26 mouse cellular contexts compared by ENCODE assay signal in genomic region chr17:46860120-46860519, GRCm38 (mm10). TPM values are rescaled to one million over a fixed set of nuclear protein-coding genes. Genes with fewer than 3 reads are reported as not detected.
DNase-seq lines count a peak whose midpoint lies in the region; TF ChIP-seq lines count a peak whose summit lies in the region.
"Had no signal": no experiment of that assay in that cellular context is flagged by ENCODE, and none has a peak within 500 bp of the region (broad histone marks: within the 10 kb centered on the region; RNA-seq: fewer than 3 reads in every experiment).

No protein-coding gene starts in this region.

- no peak overlapping the region for H3K4me3 ChIP-seq in gastrocnemius, adult 2 months
- H3K4me3 ChIP-seq in layer of hippocampus, adult 2 months: no peak overlapping the region
- H3K4me3 ChIP-seq: embryonic facial prominence, embryonic 13.5 days; heart, embryonic 12.5 days; hindbrain, embryonic 15.5 days had no signal

- peak overlapping the region; percentile 12; the same call in 1 of the 2 replicates for H3K27ac ChIP-seq in gastrocnemius, adult 2 months
- peak overlapping the region; percentile 55 for H3K27ac ChIP-seq in layer of hippocampus, adult 2 months
- H3K27ac ChIP-seq: embryonic facial prominence, embryonic 13.5 days had no signal

- intact Hi-C loops in gastrocnemius, adult 2 months (cut with DNase I): no loop called here
- intact Hi-C loops in gastrocnemius, postnatal 14 days (cut with DNase I; ENCODE audit: low total_unique reads): no loop called here

- no peak for TF ChIP-seq CTCF in gastrocnemius, adult 2 months (IDR thresholded peaks at IDR 0.05)
- TF ChIP-seq CTCF in layer of hippocampus, adult 2 months (conservative IDR thresholded peaks at IDR 0.05): no peak
- no peak for TF ChIP-seq CTCF in brain, embryonic 14.5 days (IDR thresholded peaks at IDR 0.05; ENCODE audit: borderline replicate concordance, extremely low read depth, insufficient read depth, insufficient read length)

- DNase-seq in cerebellum, postnatal 10 days: peak; percentile 38 to 45
- no peak for DNase-seq in cerebellum, adult 11-12 months
- DNase-seq in gastrocnemius, adult 2 months: no peak
- DNase-seq in gastrocnemius, postnatal 14 days: no peak
- DNase-seq in layer of hippocampus, adult 2 months (ENCODE audit: low spot score in 2 of 2): no peak
- no peak for DNase-seq in layer of hippocampus, adult 11-12 months (ENCODE audit: low spot score)
- DNase-seq in brain, embryonic 14.5 days (ENCODE audit: low read depth): peak; percentile 91
- no peak for DNase-seq in spleen, adult 18-20 months
- DNase-seq: adrenal gland, adult 8-10 months; adrenal gland, postnatal 36 days; B cell, adult 2 months; cerebellum, adult 11 months; cerebellum, adult 9-10 months; cerebellum, postnatal 36 days; gastrocnemius, postnatal 25 days; heart, postnatal 36 days had no signal

- no peak for TF ChIP-seq POLR2A in brain, embryonic 14.5 days (IDR thresholded peaks at IDR 0.05; ENCODE audit: borderline replicate concordance, extremely low read depth, insufficient read depth, insufficient read length, poor library complexity, severe bottlenecking)

RNA-seq across cellular contexts. Expression of gene Bicral, which starts 1.8 kb away (rescaled TPM):
- 10 to 100 TPM; 11.9 to 13.4 TPM for total RNA-seq in gastrocnemius, adult 2 months (2021)
- total RNA-seq in gastrocnemius, postnatal 14 days (2021): 10 to 100 TPM in 1 of 2 experiments, 1 to 10 TPM in 1; 9.4 to 10.5 TPM
- 10 to 100 TPM; 56.1 to 61.3 TPM for total RNA-seq in layer of hippocampus, adult 2 months (2021)
- 13.5 and 24.9 TPM in 2 replicates for polyA plus RNA-seq in brain, embryonic 14.5 days (2012; rRNA removed)

RNA-seq across cellular contexts. Expression of gene Tbcc, which starts 30.4 kb away (rescaled TPM):
- 1 to 10 TPM; 6.0 to 8.2 TPM for total RNA-seq in gastrocnemius, adult 2 months (2021)
- total RNA-seq in gastrocnemius, postnatal 14 days (2021): 10 to 100 TPM; 12.9 to 14.5 TPM
- total RNA-seq in layer of hippocampus, adult 2 months (2021): 10 to 100 TPM; 27.3 to 36.3 TPM
- 33.7 and 40.8 TPM in 2 replicates for polyA plus RNA-seq in brain, embryonic 14.5 days (2012; rRNA removed)

RNA-seq across cellular contexts. Expression of gene Prph2, which starts 50.1 kb away (rescaled TPM):
- total RNA-seq in gastrocnemius, adult 2 months (2021): not detected
- not detected for total RNA-seq in gastrocnemius, postnatal 14 days (2021)
- total RNA-seq in layer of hippocampus, adult 2 months (2021): not detected
- 0.03 TPM in 1 of 2 replicates, not detected in the other for polyA plus RNA-seq in brain, embryonic 14.5 days (2012; rRNA removed)
- total RNA-seq: adrenal gland, adult 8-10 months; adrenal gland, postnatal 36 days; gastrocnemius, postnatal 25 days; granulocyte monocyte progenitor cell, adult 5-6 weeks; heart, adult 8-10 months; heart, postnatal 36 days had no signal
- polyA plus RNA-seq: CD4-positive, CD25-positive, alpha-beta regulatory T cell, adult 4 months; embryonic facial prominence, embryonic 13.5 days; frontal cortex, adult 2 months; G1E; heart, embryonic 12.5 days; heart, embryonic 16.5 days; intestine, embryonic 16.5 days had no signal

Comparison
In these comparisons a context has a peak if more than half of its experiments do, and no peak if none do; other contexts are left out.
1. DNase-seq: peak in cerebellum, postnatal 10 days (2 of 2) and brain, embryonic 14.5 days (single experiment); none in cerebellum, adult 11-12 months (single experiment), gastrocnemius, adult 2 months (single experiment), gastrocnemius, postnatal 14 days (single experiment), layer of hippocampus, adult 2 months (0 of 2), layer of hippocampus, adult 11-12 months (single experiment) and spleen, adult 18-20 months (0 of 2).